Mouse (Mus musculus): ENCODE results near the gene Ldah.
"Not testable (repeated sequence)": the region's sequence is repeated elsewhere in the genome, so short reads cannot be mapped to it uniquely, and the experiment has no call there.

Gene Ldah

GRCm38 (mm10) chr12:8207978-8208403, at the start of gene Ldah:
Gene Ldah (plus strand): TSS chr12:8208107.
- in situ Hi-C loops (cut with MseI, MboI), result no loop called here

GRCm38 (mm10) chr12:8167743-8168142, 40.2 kb upstream of the Ldah start:
- in situ Hi-C loops (cut with MseI, MboI), result no loop called here

GRCm38 (mm10) chr12:8180921-8181320, 27.0 kb upstream of the Ldah start:
- in situ Hi-C loops (cut with MseI, MboI), result no loop called here

GRCm38 (mm10) chr12:8181744-8182143, 26.2 kb upstream of the Ldah start:
- in situ Hi-C loops (cut with MseI, MboI), result no loop called here

GRCm38 (mm10) chr12:8184518-8184917, 23.4 kb upstream of the Ldah start:
- in situ Hi-C loops (cut with MseI, MboI), result no loop called here

GRCm38 (mm10) chr12:8188161-8188560, 19.7 kb upstream of the Ldah start:
- in situ Hi-C loops (cut with MseI, MboI), result no loop called here

- in situ Hi-C loops (cut with MseI, MboI), result not testable (repeated sequence)
Measured at GRCm38 (mm10) chr12:8188796-8189535, 18.9 kb upstream of the Ldah start.

GRCm38 (mm10) chr12:8189722-8190121, 18.2 kb upstream of the Ldah start:
- in situ Hi-C loops (cut with MseI, MboI), result no loop called here

- in situ Hi-C loops (cut with MseI, MboI), result no loop called here
Measured at GRCm38 (mm10) chr12:8205721-8206120, 2.2 kb upstream of the Ldah start.

- in situ Hi-C loops (cut with MseI, MboI), result no loop called here
Measured at GRCm38 (mm10) chr12:8207578-8207977, 329 bp upstream of the Ldah start.

- in situ Hi-C loops (cut with MseI, MboI), result no loop called here
Measured at GRCm38 (mm10) chr12:8216392-8217280, 8.7 kb downstream of the Ldah start.

GRCm38 (mm10) chr12:8223036-8223435, 15.1 kb downstream of the Ldah start:
- in situ Hi-C loops (cut with MseI, MboI), result no loop called here

- in situ Hi-C loops (cut with MseI, MboI), result loop anchor here in 1 of 2 experiments (5.0 kb wide), 1 partner anchor 239 kb away; no protein-coding TSS in a partner anchor
Measured at GRCm38 (mm10) chr12:8231101-8231500, 23.2 kb downstream of the Ldah start.

GRCm38 (mm10) chr12:8232679-8233078, 24.8 kb downstream of the Ldah start:
- in situ Hi-C loops (cut with MseI, MboI), result loop anchor here in 1 of 2 experiments (5.0 kb wide), 1 partner anchor 240 kb away; no protein-coding TSS in a partner anchor

GRCm38 (mm10) chr12:8242181-8242580, 34.3 kb downstream of the Ldah start:
- in situ Hi-C loops (cut with MseI, MboI), result no loop called here

- in situ Hi-C loops (cut with MseI, MboI), result no loop called here
Measured at GRCm38 (mm10) chr12:8244746-8245145, 36.8 kb downstream of the Ldah start.

GRCm38 (mm10) chr12:8260297-8260696, 52.4 kb downstream of the Ldah start:
- in situ Hi-C loops (cut with MseI, MboI), result no loop called here

GRCm38 (mm10) chr12:8266311-8266710, 58.4 kb downstream of the Ldah start:
- in situ Hi-C loops (cut with MseI, MboI), result no loop called here

- in situ Hi-C loops (cut with MseI, MboI), result no loop called here
Measured at GRCm38 (mm10) chr12:8269627-8270026, 61.7 kb downstream of the Ldah start.

- in situ Hi-C loops (cut with MseI, MboI), result no loop called here
Measured at GRCm38 (mm10) chr12:8271405-8271804, 63.5 kb downstream of the Ldah start.

GRCm38 (mm10) chr12:8273471-8274171, 65.7 kb downstream of the Ldah start:
- in situ Hi-C loops (cut with MseI, MboI), result no loop called here

- in situ Hi-C loops (cut with MseI, MboI), result no loop called here
Measured at GRCm38 (mm10) chr12:8275424-8275823, 67.5 kb downstream of the Ldah start.
